ENCODE assay signal across 9 mouse cellular contexts in genomic region chr9:114318021-114318420, GRCm38 (mm10). TPM values are rescaled to one million over a fixed set of nuclear protein-coding genes. Genes with fewer than 3 reads are reported as not detected.
DNase-seq lines count a peak whose midpoint lies in the region; ATAC-seq and TF ChIP-seq lines count a peak whose summit lies in the region.
"Had no signal": no experiment of that assay in that cellular context is flagged by ENCODE, and none has a peak within 500 bp of the region (broad histone marks: within the 10 kb centered on the region; RNA-seq: fewer than 3 reads in every experiment).

No protein-coding gene starts in this region.

- H3K9ac ChIP-seq in midbrain, embryonic 12.5 days (replicated peaks): no peak overlapping the region
- H3K9ac ChIP-seq in midbrain, embryonic 16.5 days (ENCODE audit: low read depth, low read length): no peak overlapping the region

- TF ChIP-seq POLR2A in kidney, adult 2 months (IDR thresholded peaks at IDR 0.05; ENCODE audit: low read depth, low read length): no peak

- peak; percentile 51 for TF ChIP-seq CTCF in kidney, adult 2 months (conservative IDR thresholded peaks at IDR 0.05; ENCODE audit: insufficient read depth, insufficient read length, low read depth, low read length)

- H3K4me2 ChIP-seq in midbrain, embryonic 12.5 days (replicated peaks): no peak overlapping the region
- H3K4me2 ChIP-seq in midbrain, embryonic 16.5 days (ENCODE audit: low read length): no peak overlapping the region

- no peak overlapping the region for H3K4me3 ChIP-seq in midbrain, embryonic 12.5 days
- no peak overlapping the region for H3K4me3 ChIP-seq in midbrain, embryonic 16.5 days (ENCODE audit: low read depth, low read length)
- H3K4me3 ChIP-seq in kidney, adult 2 months (ENCODE audit: insufficient read depth, low read depth, low read length): no peak overlapping the region

- peak; percentile 30; the same call in 1 of the 2 replicates for ATAC-seq in midbrain, embryonic 12.5 days (ENCODE audit: low FRiP score, low read depth)
- ATAC-seq in midbrain, embryonic 16.5 days: no peak

- H3K36me3 ChIP-seq in midbrain, embryonic 12.5 days: no peaks in the 10 kb centered on the region
- H3K36me3 ChIP-seq in midbrain, embryonic 16.5 days (ENCODE audit: control insufficient read depth, insufficient read depth, low read length): no peaks in the 10 kb centered on the region
- H3K36me3 ChIP-seq in kidney, adult 2 months (ENCODE audit: control insufficient read depth, insufficient read depth, low read length): no peaks in the 10 kb centered on the region

- DNase-seq in adrenal gland, adult 18-20 months (ENCODE audit: low spot score in 2 of 2): peak; percentile 50
- DNase-seq in embryo, embryonic 11.5 days (ENCODE audit: low read depth, low spot score): peak; percentile 39
- DNase-seq in kidney, adult 2 months: peak; percentile 70
- DNase-seq in left cerebral cortex, postnatal 4 days: peak; percentile 38
- DNase-seq in ovary, postnatal 36 days (ENCODE audit: low spot score): peak; percentile 30
- peak; percentile 16 for DNase-seq in yolk sac, embryonic 10.5 days (ENCODE audit: low spot score)

- no peaks in the 10 kb centered on the region for H3K4me1 ChIP-seq in midbrain, embryonic 12.5 days
- H3K4me1 ChIP-seq in midbrain, embryonic 16.5 days (ENCODE audit: control insufficient read depth, insufficient read depth, low read length): no peaks in the 10 kb centered on the region
- no peaks in the 10 kb centered on the region for H3K4me1 ChIP-seq in kidney, adult 2 months (ENCODE audit: control insufficient read depth, insufficient read depth, low read length)

- WGBS in midbrain, embryonic 12.5 days: 10% methylated on average over 2 of the region's 2 CpGs
- WGBS in midbrain, embryonic 16.5 days: 9% methylated on average over 2 of the region's 2 CpGs
- 1% methylated on average over 2 of the region's 2 CpGs for WGBS in kidney, adult 2 months

- no peaks in the 10 kb centered on the region for H3K27me3 ChIP-seq in midbrain, embryonic 12.5 days
- H3K27me3 ChIP-seq in midbrain, embryonic 16.5 days (ENCODE audit: control insufficient read depth, insufficient read depth, low read depth, low read length): no peaks in the 10 kb centered on the region
- H3K27me3 ChIP-seq in kidney, adult 2 months (replicated peaks; ENCODE audit: control insufficient read depth, insufficient read depth, low read length): no peaks in the 10 kb centered on the region

- no peak overlapping the region for H3K27ac ChIP-seq in midbrain, embryonic 12.5 days (replicated peaks)
- no peak overlapping the region for H3K27ac ChIP-seq in midbrain, embryonic 16.5 days (ENCODE audit: low read length)
- no peak overlapping the region for H3K27ac ChIP-seq in kidney, adult 2 months (ENCODE audit: insufficient read depth, low read depth, low read length)

- H3K9me3 ChIP-seq in midbrain, embryonic 12.5 days: no peaks in the 10 kb centered on the region
- no peaks in the 10 kb centered on the region for H3K9me3 ChIP-seq in midbrain, embryonic 16.5 days (replicated peaks; ENCODE audit: control insufficient read depth, low read length, poor library complexity, severe bottlenecking)

- intact Hi-C loops in left cerebral cortex, postnatal 4 days (cut with DNase I): no loop called here

RNA-seq across cellular contexts. Expression of gene Bcl2a1c, which starts 11.9 kb away (rescaled TPM):
- not detected in 2 replicates for polyA plus RNA-seq in midbrain, embryonic 12.5 days (2016; fragmentation: Nextera tagmentation; extraction: Ambion mirVana)
- polyA plus RNA-seq in midbrain, embryonic 16.5 days (2015; fragmentation: Nextera tagmentation; extraction: Ambion mirVana): not detected in 2 replicates
- not detected for total RNA-seq in adrenal gland, adult 18-20 months (2021)
- not detected in 2 replicates for polyA plus RNA-seq in kidney, adult 2 months (2012; rRNA removed)
- total RNA-seq in left cerebral cortex, postnatal 4 days (2021): not detected
- total RNA-seq: gastrocnemius, adult 8-10 months had no signal

Comparison
In these comparisons a context has a peak if more than half of its experiments do, and no peak if none do; other contexts are left out.
1. DNase-seq: peak in every context shown above with its lines; median percentile 70 in kidney, adult 2 months; 50 in adrenal gland, adult 18-20 months; 39 in embryo, embryonic 11.5 days; 38 in left cerebral cortex, postnatal 4 days; 30 in ovary, postnatal 36 days; 16 in yolk sac, embryonic 10.5 days.